Mouse (Mus musculus): ENCODE data around the gene Mrps21. TPM values are rescaled to one million over a fixed set of nuclear protein-coding genes. Genes with fewer than 3 reads are reported as not detected.

Mrps21 gene
- total RNA-seq, 1 experiment from 2014 or later = 155 TPM

Other genes starting within 250 kb of the Mrps21 start
- 148 and 157 TPM in 2 replicates for gene Ensa, start 246.5 kb downstream of the Mrps21 start, total RNA-seq (2017)
- gene Mcl1, start 212.7 kb downstream of the Mrps21 start, total RNA-seq (2017) = 1,463 and 1,559 TPM in 2 replicates
- 0.47 and 0.74 TPM in 2 replicates for gene Adamtsl4, start 183.6 kb downstream of the Mrps21 start, total RNA-seq (2017)
- gene Ecm1, start 131.9 kb downstream of the Mrps21 start, total RNA-seq (2017) = 3.8 and 4.5 TPM in 2 replicates
- 35.3 and 46.3 TPM in 2 replicates for gene Tars2, start 111.3 kb downstream of the Mrps21 start, total RNA-seq (2017)
- 52.3 and 54.8 TPM in 2 replicates for gene Rprd2, start 52.7 kb downstream of the Mrps21 start, total RNA-seq (2017)
- gene Prpf3, start 15.6 kb downstream of the Mrps21 start, total RNA-seq (2017) = 56.2 and 62.6 TPM in 2 replicates
- 0.81 and 2.2 TPM in 2 replicates for gene Ciart, start 10.7 kb upstream of the Mrps21 start, total RNA-seq (2017)
- 63.4 and 69.2 TPM in 2 replicates for gene BC028528, start 20.5 kb upstream of the Mrps21 start, total RNA-seq (2017)
- 26.9 and 27.1 TPM in 2 replicates for gene Aph1a, start 22.4 kb upstream of the Mrps21 start, total RNA-seq (2017)
- gene Car14, start 33.2 kb upstream of the Mrps21 start, total RNA-seq (2017) = not detected in 2 replicates
- 82.9 and 114 TPM in 2 replicates for gene Anp32e, start 57.7 kb upstream of the Mrps21 start, total RNA-seq (2017)
- gene Plekho1, start 124.5 kb upstream of the Mrps21 start, total RNA-seq (2017) = 153 and 166 TPM in 2 replicates
- 8.4 and 9.7 TPM in 2 replicates for gene Vps45, start 186.9 kb upstream of the Mrps21 start, total RNA-seq (2017)
- gene Otud7b, start 233.0 kb upstream of the Mrps21 start, total RNA-seq (2017) = 47.3 and 48.0 TPM in 2 replicates

Data from neutrophil, adult 5-6 weeks (primary cell).